Mouse (Mus musculus) stomach, postnatal 0 days (tissue): ENCODE measurements around the gene Cenpt. TPM values are rescaled to one million over a fixed set of nuclear protein-coding genes. Genes with fewer than 3 reads are reported as not detected.

Experiments used
- ATAC-seq: fragments of 200-750 bp; cut with Nextera tagmentation; 2 replicates; pipeline ENCODE4 v1.8.0; 2017; ENCODE audit not compliant: low FRiP score, low TSS enrichment
- DNase-seq: peaks from one replicate; pipeline ENCODE4 v3.0.0-alpha.2; 2016; ENCODE audit warnings: low spot score
- H3K27ac ChIP-seq: fragments of 300-500 bp; sonication (generic); replicated peaks from 2 replicates; pipeline ENCODE4 v1.5.1; 2014; ENCODE audit warnings: mild to moderate bottlenecking, control low read depth
- H3K27me3 ChIP-seq: fragments of 300-500 bp; sonication (generic); 2 replicates; pipeline ENCODE4 v1.6.1; 2014; ENCODE audit warnings: low read length; ENCODE audit not compliant: control insufficient read depth, insufficient read depth
- H3K36me3 ChIP-seq: fragments of 300-500 bp; sonication (generic); 2 replicates; pipeline ENCODE4 v1.6.1; 2014; ENCODE audit warnings: low read length, mixed read lengths; ENCODE audit not compliant: control insufficient read depth, insufficient read depth
- H3K4me1 ChIP-seq: fragments of 300-500 bp; sonication (generic); replicated peaks from 2 replicates; pipeline ENCODE4 v1.6.1; 2014; ENCODE audit warnings: antibody characterized with exemption; ENCODE audit not compliant: control insufficient read depth, insufficient read depth
- H3K4me2 ChIP-seq: fragments of 300-500 bp; sonication (generic); replicated peaks from 2 replicates; pipeline ENCODE4 v1.6.1; 2014; ENCODE audit warnings: low read depth, mild to moderate bottlenecking, control low read depth, moderate library complexity
- H3K4me3 ChIP-seq: fragments of 300-500 bp; sonication (generic); 2 replicates; pipeline ENCODE4 v1.5.1; 2014; ENCODE audit warnings: low read depth, low read length, control low read depth
- H3K9ac ChIP-seq: fragments of 300-500 bp; sonication (generic); 2 replicates; pipeline ENCODE4 v1.6.1; 2014; ENCODE audit warnings: mild to moderate bottlenecking, low read length, control low read depth, mixed read lengths
- H3K9me3 ChIP-seq: fragments of 300-500 bp; sonication (generic); 2 replicates; pipeline ENCODE4 v1.6.1; 2016; ENCODE audit warnings: low read length; ENCODE audit not compliant: control insufficient read depth
- CTCF ChIP-seq: IDR thresholded peaks from 2 replicates; pipeline ENCODE4 v1.5.1; 2016; ENCODE audit warnings: antibody characterized with exemption, low read depth, mild to moderate bottlenecking, moderate library complexity
- EP300 ChIP-seq: optimal IDR thresholded peaks from 2 replicates; pipeline ENCODE3; 2016; ENCODE audit warnings: antibody characterized with exemption
- WGBS: fragments of 180-500 bp; shearing (Covaris S2); extraction: QIAGEN DNeasy Blood & Tissue Kit; methylation state at CpG from one replicate; pipeline ENCODE4 v1.1.7; 2014; 5-methylcytosine and 5-hydroxymethylcytosine counted together
- polyA plus RNA-seq: library from polyadenylated mRNA; unstranded; fragments of >200 nt; fragmentation: Nextera tagmentation; extraction: Ambion mirVana; gene quantifications from 2 replicates; pipeline ENCODE4 v1.2.1, GENCODE M21; 2015

The Cenpt gene
- polyA plus RNA-seq, 1 experiment from 2014 or later: 15.1 TPM

GRCm38 (mm10) chr8:105810245-105810786, 42.8 kb downstream of the Cenpt start:
- ATAC-seq (no peak), DNase-seq (no peak)
- H3K27ac ChIP-seq: no peak overlapping the region; the same call in 1 of the 2 replicates
- H3K9me3 ChIP-seq: no peaks in the 10 kb centered on the region
- 84% methylated on average over 6 of the region's 6 CpGs for WGBS
- no peak overlapping the region for H3K4me2 ChIP-seq
- no peaks in the 10 kb centered on the region for H3K4me1 ChIP-seq
- TF ChIP-seq CTCF: no peak
- no peaks in the 10 kb centered on the region for H3K27me3 ChIP-seq
- no peaks in the 10 kb centered on the region for H3K36me3 ChIP-seq
- H3K9ac ChIP-seq: no peak overlapping the region
- H3K4me3 ChIP-seq: no peak overlapping the region

GRCm38 (mm10) chr8:105808480-105808879, 44.6 kb downstream of the Cenpt start:
- ATAC-seq (peak; percentile 46; the same call in 1 of the 2 replicates), DNase-seq (no peak)
- WGBS: 92% methylated on average over 2 of the region's 2 CpGs
- no peak for TF ChIP-seq EP300
- TF ChIP-seq CTCF: no peak
- Histone ChIP-seq H3K9ac (no peak overlapping the region), H3K36me3 (no peaks in the 10 kb centered on the region), H3K4me2 (no peak overlapping the region), H3K9me3 (no peaks in the 10 kb centered on the region), H3K27ac (no peak overlapping the region), H3K4me3 (no peak overlapping the region), H3K27me3 (no peaks in the 10 kb centered on the region), H3K4me1 (no peaks in the 10 kb centered on the region)

- Histone ChIP-seq H3K4me3 (no peak overlapping the region), H3K4me2 (no peak overlapping the region), H3K27me3 (no peaks in the 10 kb centered on the region), H3K4me1 (no peaks in the 10 kb centered on the region), H3K9me3 (no peaks in the 10 kb centered on the region), H3K9ac (no peak overlapping the region), H3K36me3 (no peaks in the 10 kb centered on the region), H3K27ac (no peak overlapping the region)
- no peak for DNase-seq
- no peak for ATAC-seq
- TF ChIP-seq EP300: no peak
- no peak for TF ChIP-seq CTCF
- 73% methylated on average over 5 of the region's 5 CpGs for WGBS
These were observed 45.3 kb downstream of the Cenpt start for GRCm38 (mm10) chr8:105807766-105808165.

DNA sequence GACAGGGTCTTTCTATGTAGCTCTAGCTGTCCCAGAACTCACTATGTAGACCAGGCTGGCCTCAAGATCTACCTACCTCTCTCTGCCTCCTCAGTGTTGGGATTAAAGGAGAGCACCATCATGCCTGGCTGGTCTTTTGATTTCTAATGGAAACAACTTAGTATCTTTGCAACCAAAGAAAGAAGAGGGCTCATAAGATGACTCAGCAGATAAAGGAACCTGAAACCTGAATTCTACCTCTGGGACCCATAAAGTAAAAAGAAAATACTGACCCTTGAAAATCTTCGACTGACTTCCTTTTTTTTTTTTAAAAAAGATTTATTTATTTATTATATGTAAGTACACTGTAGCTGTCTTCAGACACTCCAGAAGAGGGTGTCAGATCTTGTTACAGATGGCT, 47.1 kb downstream of the Cenpt start:
- H3K4me1 ChIP-seq: no peaks in the 10 kb centered on the region
- peak overlapping the region; percentile 1; the same call in 1 of the 2 replicates for H3K27ac ChIP-seq
- 77% methylated on average over 1 of the region's 1 CpGs for WGBS

DNA sequence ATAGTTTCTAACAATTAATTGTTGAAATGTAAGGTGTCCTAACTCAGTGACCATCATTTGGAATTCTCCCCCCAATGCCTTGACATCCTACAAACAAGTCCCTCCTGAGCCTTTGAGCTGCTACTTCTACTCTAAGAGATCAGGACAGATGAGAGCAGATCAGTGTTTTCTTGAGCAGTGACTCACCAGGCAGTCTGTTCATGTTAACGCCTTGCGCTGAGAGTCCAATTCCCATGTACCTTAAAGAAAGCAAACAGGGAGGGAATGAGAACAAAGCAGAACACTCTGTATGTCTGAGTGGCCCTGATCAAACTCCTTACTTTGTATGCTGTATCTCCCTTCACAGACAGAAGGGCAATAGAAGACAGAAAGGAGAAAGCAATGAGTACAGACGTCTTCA, 47.7 kb downstream of the Cenpt start:
- no peaks in the 10 kb centered on the region for H3K27me3 ChIP-seq
- H3K4me3 ChIP-seq: no peak overlapping the region
- H3K4me2 ChIP-seq: no peak overlapping the region
- no peak overlapping the region for H3K9ac ChIP-seq
- no peak for TF ChIP-seq EP300
- no peak for TF ChIP-seq CTCF
- no peaks in the 10 kb centered on the region for H3K4me1 ChIP-seq
- ATAC-seq (peak; percentile 75), DNase-seq (no peak)
- no peaks in the 10 kb centered on the region for H3K9me3 ChIP-seq
- peak overlapping the region; percentile 31 for H3K27ac ChIP-seq
- no peaks in the 10 kb centered on the region for H3K36me3 ChIP-seq
- WGBS: 55% methylated on average over 3 of the region's 3 CpGs

More for the DNA sequence above, 47.1 kb downstream of the Cenpt start:
- H3K36me3 ChIP-seq: no peaks in the 10 kb centered on the region
- ATAC-seq (no peak), DNase-seq (no peak)
- no peak overlapping the region for H3K4me3 ChIP-seq
- H3K9me3 ChIP-seq: no peaks in the 10 kb centered on the region
- H3K9ac ChIP-seq: no peak overlapping the region
- no peak overlapping the region for H3K4me2 ChIP-seq
- TF ChIP-seq CTCF: no peak
- TF ChIP-seq EP300: no peak
- no peaks in the 10 kb centered on the region for H3K27me3 ChIP-seq

GRCm38 (mm10) chr8:105804797-105805196, 48.3 kb downstream of the Cenpt start:
- Histone ChIP-seq H3K27me3 (no peaks in the 10 kb centered on the region), H3K36me3 (no peaks in the 10 kb centered on the region), H3K4me2 (no peak overlapping the region), H3K4me3 (no peak overlapping the region), H3K9ac (no peak overlapping the region), H3K4me1 (no peaks in the 10 kb centered on the region), H3K9me3 (no peaks in the 10 kb centered on the region), H3K27ac (peak overlapping the region; percentile 31; the same call in 1 of the 2 replicates)
- DNase-seq (no peak), ATAC-seq (no peak)
- WGBS: 72% methylated on average over 7 of the region's 7 CpGs
- no peak for TF ChIP-seq CTCF
- no peak for TF ChIP-seq EP300
